Mouse (Mus musculus) forebrain, embryonic 12.5 days (tissue): Measurements from ENCODE around the gene Asic1. TPM values are rescaled to one million over a fixed set of nuclear protein-coding genes. Genes with fewer than 3 reads are reported as not detected.
"Not testable (repeated sequence)": the region's sequence is repeated elsewhere in the genome, so short reads cannot be mapped to it uniquely, and the experiment has no call there.

Experiments
- ATAC-seq: fragments of 200-750 bp; cut with Nextera tagmentation; 2 replicates; pipeline ENCODE4 v1.8.0; 2017; ENCODE audit warnings: moderate TSS enrichment; ENCODE audit not compliant: low FRiP score
- H3K27ac ChIP-seq: fragments of 300-500 bp; sonication (generic); 2 replicates; pipeline ENCODE4 v1.5.1; 2016; ENCODE audit warnings: mild to moderate bottlenecking
- H3K27me3 ChIP-seq: fragments of 300-500 bp; sonication (generic); 2 replicates; pipeline ENCODE4 v1.6.1; 2016; ENCODE audit warnings: mild to moderate bottlenecking
- H3K36me3 ChIP-seq: fragments of 300-500 bp; sonication (generic); replicated peaks from 2 replicates; pipeline ENCODE4 v1.6.1; 2016; ENCODE audit warnings: mild to moderate bottlenecking
- H3K4me1 ChIP-seq: fragments of 300-500 bp; sonication (generic); 2 replicates; pipeline ENCODE4 v1.6.1; 2016
- H3K4me2 ChIP-seq: fragments of 300-500 bp; sonication (generic); 2 replicates; pipeline ENCODE4 v1.6.1; 2016; ENCODE audit warnings: mild to moderate bottlenecking, moderate library complexity
- H3K4me3 ChIP-seq: fragments of 300-500 bp; sonication (generic); replicated peaks from 2 replicates; pipeline ENCODE4 v1.5.1; 2016; ENCODE audit warnings: mild to moderate bottlenecking
- H3K9ac ChIP-seq: fragments of 300-500 bp; sonication (generic); 2 replicates; pipeline ENCODE4 v1.6.1; 2016; ENCODE audit warnings: mild to moderate bottlenecking
- H3K9me3 ChIP-seq: fragments of 300-500 bp; sonication (generic); 2 replicates; pipeline ENCODE4 v1.6.1; 2016
- WGBS: fragments of 180-500 bp; shearing (Covaris S2); methylation state at CpG from one replicate; pipeline ENCODE4 v1.1.7; 2016; 5-methylcytosine and 5-hydroxymethylcytosine counted together
- polyA plus RNA-seq: library from polyadenylated mRNA; unstranded; fragments of >200 nt; fragmentation: Nextera tagmentation; extraction: Ambion mirVana; gene quantifications from 2 replicates; pipeline ENCODE4 v1.2.1, GENCODE M21; 2016

Gene Asic1
- polyA plus RNA-seq, 1 experiment from 2014 or later = 14.7 TPM

DNA sequence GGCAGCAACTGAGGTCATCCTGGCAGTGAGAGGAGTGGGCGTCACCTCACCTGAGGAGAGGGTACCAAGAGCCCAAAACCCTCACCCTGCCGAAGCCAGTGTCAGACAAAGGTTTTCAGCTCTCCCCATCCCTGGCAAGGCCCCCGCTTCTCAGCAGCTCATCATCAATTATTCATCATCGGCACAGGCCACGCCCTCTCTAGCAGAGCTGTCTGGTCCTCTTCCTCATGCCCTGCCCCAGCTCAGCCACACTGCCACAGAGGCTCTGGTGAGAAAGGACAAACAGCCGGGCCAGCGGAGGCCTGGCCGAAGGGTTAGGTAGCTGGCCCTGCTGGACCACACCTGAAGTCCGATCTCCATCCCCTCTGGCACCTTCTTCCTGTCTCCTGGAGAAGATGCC lies 21.8 kb downstream of the Asic1 start:
- peak overlapping the region; percentile 12; the same call in 1 of the 2 replicates for H3K9ac ChIP-seq
- 57% methylated on average over 9 of the region's 9 CpGs for WGBS
- H3K4me2 ChIP-seq = no peak overlapping the region
- H3K4me3 ChIP-seq = no peak overlapping the region
- H3K27me3 ChIP-seq = peaks cover 25% of the 10 kb centered on the region; the same call in 1 of the 2 replicates
- H3K27ac ChIP-seq = no peak overlapping the region
- no peaks in the 10 kb centered on the region for H3K9me3 ChIP-seq
- no peak for ATAC-seq
- H3K4me1 ChIP-seq = peaks cover 33% of the 10 kb centered on the region
- H3K36me3 ChIP-seq = no peaks in the 10 kb centered on the region; the same call in 1 of the 2 replicates

DNA sequence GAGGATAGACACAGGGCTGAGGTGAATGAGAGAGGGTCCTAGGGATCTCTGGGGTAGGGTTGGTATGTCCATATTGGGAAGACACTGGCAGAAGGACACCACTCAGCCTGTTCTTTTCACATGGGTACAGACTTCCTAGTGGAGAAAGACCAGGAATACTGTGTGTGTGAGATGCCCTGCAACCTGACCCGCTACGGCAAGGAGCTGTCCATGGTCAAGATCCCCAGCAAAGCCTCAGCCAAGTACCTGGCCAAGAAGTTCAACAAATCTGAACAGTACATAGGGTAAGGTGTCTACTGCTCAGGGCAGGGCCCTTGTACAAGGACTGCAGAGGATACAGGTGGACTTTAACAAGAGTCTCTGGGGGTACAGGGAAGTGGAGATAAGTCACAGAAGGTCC lies 27.1 kb downstream of the Asic1 start:
- 47% methylated on average over 2 of the region's 2 CpGs for WGBS
- Histone ChIP-seq H3K4me2 (no peak overlapping the region), H3K36me3 (no peaks in the 10 kb centered on the region; the same call in 1 of the 2 replicates), H3K4me3 (no peak overlapping the region), H3K27ac (no peak overlapping the region), H3K9ac (no peak overlapping the region), H3K27me3 (peaks cover 29% of the 10 kb centered on the region), H3K9me3 (no peaks in the 10 kb centered on the region), H3K4me1 (peaks cover 16% of the 10 kb centered on the region)
- no peak for ATAC-seq

DNA sequence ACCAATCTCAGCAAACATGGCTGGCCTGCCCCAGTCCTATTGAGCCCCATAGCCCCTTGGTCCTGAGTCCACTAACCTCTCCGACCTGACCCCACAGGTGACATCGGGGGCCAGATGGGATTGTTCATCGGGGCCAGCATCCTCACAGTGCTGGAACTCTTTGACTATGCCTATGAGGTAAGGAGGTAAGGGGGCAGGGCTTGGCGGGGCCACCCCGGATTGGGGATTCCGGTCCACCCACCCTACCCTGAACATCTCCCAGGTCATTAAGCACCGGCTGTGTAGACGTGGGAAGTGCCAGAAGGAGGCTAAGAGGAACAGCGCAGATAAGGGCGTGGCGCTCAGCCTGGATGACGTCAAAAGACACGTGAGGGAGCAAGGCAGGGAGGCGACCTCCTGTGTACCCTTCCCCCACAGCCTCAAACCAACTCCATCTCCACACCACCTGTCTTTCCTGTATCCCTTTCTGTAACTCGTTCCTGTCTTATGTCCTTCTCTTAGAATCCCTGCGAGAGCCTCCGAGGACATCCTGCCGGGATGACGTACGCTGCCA lies 28.4 kb downstream of the Asic1 start:
- no peak for ATAC-seq
- Histone ChIP-seq H3K4me3 (no peak overlapping the region; the same call in 1 of the 2 replicates), H3K9me3 (no peaks in the 10 kb centered on the region), H3K4me1 (peaks cover 23% of the 10 kb centered on the region), H3K27me3 (peaks cover 23% of the 10 kb centered on the region), H3K9ac (no peak overlapping the region), H3K27ac (no peak overlapping the region), H3K4me2 (peak overlapping the region; percentile 10; the same call in 1 of the 2 replicates), H3K36me3 (peaks cover 2% of the 10 kb centered on the region; the same call in 1 of the 2 replicates)
- 40% methylated on average over 20 of the region's 20 CpGs for WGBS

DNA sequence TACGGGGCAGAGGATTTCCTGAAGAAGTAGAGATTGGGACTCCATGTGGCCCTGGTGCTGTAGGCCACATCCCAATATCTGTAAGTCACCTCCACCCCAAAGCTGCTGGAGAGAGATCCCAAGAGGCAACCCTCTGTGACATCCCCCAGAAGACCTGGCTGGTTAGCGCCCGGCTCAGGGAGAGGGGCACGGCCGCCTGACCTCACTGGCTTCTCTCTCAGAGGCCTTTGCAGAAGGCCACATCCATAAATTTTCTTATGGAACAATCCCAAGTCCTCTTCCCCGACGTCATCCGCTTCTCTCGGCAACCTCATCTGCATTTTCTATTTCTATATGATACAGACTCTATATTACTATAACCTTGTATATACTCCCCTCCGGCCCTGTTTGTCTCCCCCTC lies 29.5 kb downstream of the Asic1 start:
- WGBS = 86% methylated on average over 10 of the region's 10 CpGs
- peaks cover 23% of the 10 kb centered on the region for H3K27me3 ChIP-seq
- no peak overlapping the region for H3K27ac ChIP-seq
- H3K9ac ChIP-seq = 0 out of 2 replicates have a peak overlapping the region, but pooled peaks have one; percentile 12
- no peak overlapping the region for H3K4me2 ChIP-seq
- H3K4me1 ChIP-seq = peaks cover 26% of the 10 kb centered on the region
- no peaks in the 10 kb centered on the region for H3K9me3 ChIP-seq
- peaks cover 13% of the 10 kb centered on the region for H3K36me3 ChIP-seq
- H3K4me3 ChIP-seq = no peak overlapping the region
- no peak for ATAC-seq

DNA sequence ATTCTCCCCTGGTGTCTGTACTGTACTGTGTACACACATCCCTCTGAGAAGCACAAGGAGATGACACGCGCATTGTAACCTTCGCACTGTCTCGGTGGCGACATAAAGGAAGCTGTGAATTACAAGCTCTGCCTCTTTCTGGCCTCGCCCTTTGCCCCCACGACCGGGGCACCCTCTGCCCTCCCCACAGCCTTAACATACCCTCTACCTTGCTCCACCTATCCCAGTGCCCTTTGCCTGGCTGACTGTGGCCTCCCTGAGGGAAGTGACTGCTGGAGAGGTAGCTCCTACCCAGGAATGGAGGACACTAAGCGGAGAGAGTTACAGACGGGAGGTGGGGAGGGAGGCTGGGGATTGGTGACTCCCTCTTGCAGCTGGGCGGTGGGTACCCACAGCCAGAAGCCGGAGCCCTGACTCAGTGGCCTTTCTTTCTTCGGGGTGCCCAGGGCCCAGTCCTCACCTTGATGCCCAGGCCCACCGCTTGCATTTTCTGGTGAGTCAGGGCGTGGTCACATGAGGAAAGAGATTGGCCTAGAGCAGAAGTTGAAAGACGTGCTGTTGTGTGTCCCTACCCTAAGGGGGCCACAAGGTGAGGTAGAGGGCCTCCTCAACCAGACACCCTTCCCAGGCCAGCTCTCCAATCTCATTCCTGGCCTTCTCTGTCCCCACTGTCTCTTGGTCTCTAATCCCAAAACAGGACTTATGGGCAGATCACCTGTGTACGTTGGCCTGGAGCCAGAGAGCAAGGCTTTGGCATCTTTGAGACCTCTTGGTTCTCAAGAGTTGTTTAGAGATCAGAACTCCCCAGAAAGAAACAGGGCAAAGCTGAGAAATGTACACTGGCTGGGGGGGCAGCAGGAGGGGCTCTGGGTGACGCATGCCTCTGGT lies 30.3 kb downstream of the Asic1 start:
- Histone ChIP-seq H3K9me3 (no peaks in the 10 kb centered on the region), H3K4me2 (no peak overlapping the region), H3K36me3 (peaks cover 18% of the 10 kb centered on the region), H3K9ac (no peak overlapping the region), H3K27me3 (peaks cover 23% of the 10 kb centered on the region), H3K4me1 (peaks cover 30% of the 10 kb centered on the region), H3K27ac (no peak overlapping the region), H3K4me3 (no peak overlapping the region)
- ATAC-seq = no peak
- WGBS = 89% methylated on average over 18 of the region's 18 CpGs

DNA sequence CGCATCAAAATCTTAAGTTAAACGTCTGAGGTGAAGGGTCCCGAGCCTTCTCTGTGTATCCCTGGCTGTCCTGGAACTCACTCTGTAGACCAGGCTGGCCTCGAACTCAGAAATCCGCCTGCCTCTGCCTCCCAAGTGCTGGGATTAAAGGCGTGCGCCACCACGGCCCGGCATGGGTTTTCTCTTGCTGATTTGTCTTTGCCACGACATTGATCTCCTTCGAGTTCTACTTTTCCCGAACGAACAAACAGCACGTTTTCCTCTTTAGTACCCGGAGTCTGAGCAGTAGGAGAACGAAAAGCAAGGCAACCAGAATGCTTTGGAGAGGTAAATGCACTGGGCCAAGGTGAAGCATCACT lies 31.5 kb downstream of the Asic1 start:
- 50% methylated on average over 16 of the region's 16 CpGs for WGBS
- H3K9ac ChIP-seq, H3K9me3 ChIP-seq: not testable (repeated sequence)

DNA sequence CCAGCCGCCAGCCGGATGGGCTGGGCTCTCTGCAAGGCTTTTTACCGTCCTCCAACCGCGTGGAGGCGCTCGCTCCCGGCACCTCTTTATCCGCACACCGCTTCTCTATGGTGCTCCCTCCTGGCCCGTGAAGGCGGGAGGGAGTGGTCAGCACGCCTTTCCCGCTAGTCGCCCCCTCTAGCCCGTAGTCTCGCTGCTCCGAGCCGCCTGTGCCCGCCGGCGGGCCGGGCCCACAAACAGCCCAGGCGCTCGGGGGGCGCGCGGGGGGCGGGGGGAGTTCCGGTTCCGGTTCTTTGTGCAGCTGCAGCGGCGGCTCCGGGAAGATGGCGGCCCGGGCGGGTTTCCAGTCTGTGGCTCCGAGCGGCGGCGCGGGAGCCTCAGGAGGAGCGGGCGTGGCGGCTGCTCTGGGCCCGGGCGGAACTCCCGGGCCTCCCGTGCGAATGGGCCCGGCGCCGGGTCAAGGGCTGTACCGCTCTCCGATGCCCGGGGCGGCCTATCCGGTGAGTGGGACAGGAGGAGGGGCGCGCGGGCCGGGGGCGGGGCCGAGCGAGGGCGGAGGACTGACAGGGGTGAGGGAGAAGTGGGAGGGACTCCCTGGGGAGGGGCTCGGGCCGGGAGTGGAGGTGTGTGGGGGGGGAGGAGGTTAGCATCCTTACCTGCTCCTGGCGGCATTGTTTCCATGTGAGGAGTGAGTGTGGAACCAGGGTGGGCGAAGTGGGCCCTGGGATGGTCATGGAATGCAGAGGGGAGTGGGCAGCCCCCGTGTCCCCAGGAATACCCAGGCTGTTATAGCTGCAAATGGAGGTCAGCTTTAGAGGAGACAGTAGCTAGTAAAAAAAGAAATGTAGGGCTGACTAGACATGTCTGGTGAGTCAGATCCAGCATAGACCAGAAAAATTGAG lies 32.1 kb downstream of the Asic1 start, which contains the start of gene Smarcd1:
Smarcd1 (plus strand) TSS at position 131 of the 902 bp plus-strand sequence.
- peaks cover 33% of the 10 kb centered on the region for H3K36me3 ChIP-seq

More for the DNA sequence above, 31.5 kb downstream of the Asic1 start:
- H3K27me3 ChIP-seq = peaks cover 20% of the 10 kb centered on the region
- H3K4me3 ChIP-seq = peak overlapping the region; percentile 86
- H3K36me3 ChIP-seq = peaks cover 27% of the 10 kb centered on the region
- not testable (repeated sequence) for ATAC-seq
- H3K4me2 ChIP-seq = peak overlapping the region; percentile 88
- peak overlapping the region; percentile 95 for H3K27ac ChIP-seq
- peaks cover 30% of the 10 kb centered on the region for H3K4me1 ChIP-seq

DNA sequence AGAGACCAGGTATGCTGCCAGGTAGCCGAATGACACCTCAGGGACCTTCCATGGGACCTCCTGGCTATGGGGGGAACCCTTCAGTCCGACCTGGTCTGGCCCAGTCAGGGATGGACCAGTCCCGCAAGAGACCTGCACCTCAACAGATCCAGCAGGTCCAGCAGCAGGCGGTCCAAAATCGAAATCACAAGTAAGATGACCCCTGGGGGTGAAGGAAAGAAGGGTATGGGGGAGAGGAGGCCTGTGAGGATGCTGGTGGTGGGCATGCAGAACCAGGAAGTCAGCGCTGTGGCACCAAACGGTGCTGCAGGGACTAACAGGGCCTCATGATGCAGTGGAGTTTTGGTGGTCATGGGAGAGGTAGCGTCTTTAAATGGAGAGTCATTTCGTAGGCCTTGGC lies 32.9 kb downstream of the Asic1 start:
- peaks cover 6% of the 10 kb centered on the region; the same call in 1 of the 2 replicates for H3K27me3 ChIP-seq
- peak overlapping the region; percentile 88 for H3K4me2 ChIP-seq
- H3K9me3 ChIP-seq = no peaks in the 10 kb centered on the region
- peaks cover 42% of the 10 kb centered on the region for H3K36me3 ChIP-seq
- H3K4me3 ChIP-seq = peak overlapping the region; percentile 86
- WGBS = 66% methylated on average over 9 of the region's 9 CpGs
- H3K27ac ChIP-seq = peak overlapping the region; percentile 95
- peak overlapping the region; percentile 90 for H3K9ac ChIP-seq
- no peak for ATAC-seq
- peaks cover 30% of the 10 kb centered on the region for H3K4me1 ChIP-seq

More for the DNA sequence above, 32.1 kb downstream of the Asic1 start, which contains the start of gene Smarcd1:
- Histone ChIP-seq H3K9me3 (no peaks in the 10 kb centered on the region), H3K4me1 (peaks cover 30% of the 10 kb centered on the region), H3K4me2 (peak within 1 kb of the TSS; percentile 88), H3K27me3 (peaks cover 14% of the 10 kb centered on the region; the same call in 1 of the 2 replicates), H3K9ac (peak within 1 kb of the TSS; percentile 90), H3K4me3 (peak within 1 kb of the TSS; percentile 86), H3K27ac (peak within 1 kb of the TSS; percentile 95)
- peak; percentile 97 for ATAC-seq
- under 1% methylated on average over 71 of the region's 71 CpGs for WGBS

DNA sequence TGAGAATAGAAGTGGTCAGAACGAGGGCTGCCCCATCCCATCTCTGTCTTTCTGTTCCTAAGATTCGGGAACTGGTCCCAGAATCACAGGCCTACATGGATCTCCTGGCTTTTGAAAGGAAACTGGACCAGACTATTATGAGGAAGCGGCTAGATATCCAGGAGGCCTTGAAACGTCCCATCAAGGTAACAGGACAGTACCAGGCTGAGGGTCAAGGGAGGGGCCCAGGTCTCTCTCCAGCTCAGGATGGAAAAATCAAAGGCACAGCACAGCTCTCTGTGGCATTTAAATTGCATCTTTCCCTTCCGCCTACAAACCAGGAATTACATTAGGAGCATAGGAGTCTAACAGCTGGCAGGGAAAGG lies 33.5 kb downstream of the Asic1 start:
- H3K27ac ChIP-seq = peak overlapping the region; percentile 95
- H3K9ac ChIP-seq = peak overlapping the region; percentile 90; the same call in 1 of the 2 replicates
- 65% methylated on average over 5 of the region's 5 CpGs for WGBS
- H3K4me3 ChIP-seq = peak overlapping the region; percentile 86
- H3K9me3 ChIP-seq = no peaks in the 10 kb centered on the region
- no peak for ATAC-seq
- peaks cover 28% of the 10 kb centered on the region for H3K4me1 ChIP-seq
- H3K27me3 ChIP-seq = peaks cover 6% of the 10 kb centered on the region; the same call in 1 of the 2 replicates
- H3K4me2 ChIP-seq = peak overlapping the region; percentile 88
- H3K36me3 ChIP-seq = peaks cover 47% of the 10 kb centered on the region

DNA sequence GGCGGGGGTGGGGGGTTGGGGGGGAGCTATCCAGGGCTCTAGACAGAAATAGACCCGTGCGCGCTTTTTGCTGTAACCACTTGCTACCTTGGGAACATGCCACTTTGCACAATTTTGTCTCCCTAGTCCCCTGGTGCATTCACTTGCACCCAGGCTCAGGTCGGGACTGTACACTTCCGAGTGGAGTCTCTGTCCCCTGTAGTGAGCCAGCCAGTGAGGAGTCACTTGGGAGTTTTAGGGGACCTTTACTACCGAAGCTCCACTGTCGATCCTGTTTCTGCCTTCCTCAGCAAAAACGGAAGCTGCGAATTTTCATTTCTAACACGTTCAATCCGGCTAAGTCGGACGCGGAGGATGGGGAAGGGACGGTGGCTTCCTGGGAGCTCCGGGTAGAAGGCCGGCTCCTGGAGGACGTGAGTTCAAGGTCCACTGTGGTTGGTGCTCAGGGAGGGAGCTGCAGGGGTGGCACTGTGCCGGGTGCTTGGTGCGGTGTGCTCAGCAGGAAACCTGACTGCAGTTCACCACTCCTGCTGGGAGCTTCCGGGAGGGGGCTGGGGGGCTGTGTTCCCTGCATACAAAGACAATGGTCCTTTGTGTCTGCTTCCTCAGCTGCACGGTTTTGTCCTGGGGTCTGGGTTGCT lies 34.0 kb downstream of the Asic1 start:
- Histone ChIP-seq H3K4me2 (peak overlapping the region; percentile 88), H3K27ac (peak overlapping the region; percentile 95), H3K9ac (peak overlapping the region; percentile 61), H3K4me1 (peaks cover 24% of the 10 kb centered on the region), H3K9me3 (no peaks in the 10 kb centered on the region), H3K27me3 (0 out of 2 replicates have a peak, but pooled peaks cover 6% of the 10 kb centered on the region), H3K4me3 (peak overlapping the region; percentile 86), H3K36me3 (peaks cover 52% of the 10 kb centered on the region)
- WGBS = 26% methylated on average over 23 of the region's 23 CpGs
- ATAC-seq = no peak

DNA sequence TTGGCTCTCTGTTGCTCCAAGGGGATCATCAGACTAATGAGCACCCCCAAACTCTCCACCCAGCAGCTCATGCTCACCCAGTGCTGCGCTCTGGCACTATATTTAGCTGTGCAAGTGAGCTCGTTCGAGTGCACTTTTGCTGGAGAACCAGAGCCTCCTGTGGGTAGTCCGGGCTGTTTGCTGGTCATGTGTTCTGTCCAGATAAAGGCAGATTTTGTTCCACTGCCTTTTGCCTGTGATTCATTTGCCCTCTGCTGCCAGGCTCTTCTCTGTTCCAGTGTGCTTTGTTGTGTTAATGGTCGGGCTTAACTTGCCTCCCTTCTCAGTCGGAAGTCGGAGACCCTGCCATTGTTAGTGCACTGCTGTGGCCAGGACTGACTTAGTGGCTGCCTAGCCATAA lies 34.7 kb downstream of the Asic1 start:
- Histone ChIP-seq H3K4me3 (peak overlapping the region; percentile 86; the same call in 1 of the 2 replicates), H3K9ac (peak overlapping the region; percentile 61; the same call in 1 of the 2 replicates), H3K27ac (peak overlapping the region; percentile 95), H3K4me2 (peak overlapping the region; percentile 88), H3K27me3 (no peaks in the 10 kb centered on the region), H3K4me1 (peaks cover 24% of the 10 kb centered on the region), H3K9me3 (no peaks in the 10 kb centered on the region), H3K36me3 (peaks cover 59% of the 10 kb centered on the region)
- no peak for ATAC-seq
- 33% methylated on average over 7 of the region's 7 CpGs for WGBS
